Mouse (Mus musculus) spleen, adult 2 months (tissue): ENCODE measurements around the gene Slc26a8.

Source experiments
- CTCF ChIP-seq: fragments of 200-500 bp; IDR thresholded peaks from 2 replicates; pipeline ENCODE4 v1.5.1; 2011; ENCODE audit warnings: mild to moderate bottlenecking, inconsistent platforms; ENCODE audit not compliant: insufficient read depth, insufficient read length, insufficient replicate concordance; ENCODE audit errors: extremely low read depth
- POLR2A ChIP-seq: fragments of 200-500 bp; IDR thresholded peaks from 2 replicates; pipeline ENCODE4 v1.6.1; 2011; ENCODE audit warnings: low read depth, low read length, inconsistent platforms

DNA sequence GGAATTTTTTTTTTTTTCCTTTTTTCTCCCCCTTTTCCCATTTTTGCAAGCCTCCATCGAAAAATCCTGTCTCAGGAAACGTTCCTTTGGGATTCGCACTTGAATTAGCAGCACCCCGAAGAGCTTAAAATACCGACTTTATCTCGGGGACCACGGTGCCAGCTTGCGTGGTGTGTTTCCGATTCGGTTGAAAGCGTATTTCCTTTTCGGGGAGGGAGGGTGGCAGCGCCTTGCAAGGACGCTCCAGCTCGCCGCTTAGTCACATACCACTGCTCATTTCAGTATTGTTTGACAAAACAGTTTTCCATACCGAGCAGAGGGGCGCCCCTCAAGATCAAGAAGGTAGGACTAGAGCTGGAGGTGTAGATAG, 2.3 kb upstream of the Slc26a8 start:
- TF ChIP-seq POLR2A (no peak), CTCF (no peak)
